Mouse (Mus musculus) forebrain, postnatal 0 days (tissue): ENCODE measurements around the gene Zfp275. TPM values are rescaled to one million over a fixed set of nuclear protein-coding genes. Genes with fewer than 3 reads are reported as not detected.

Source experiments
- ATAC-seq: fragments of 200-750 bp; cut with Nextera tagmentation; 2 replicates; pipeline ENCODE4 v1.8.0; 2017; ENCODE audit warnings: mild to moderate bottlenecking, moderate library complexity
- DNase-seq: peaks from one replicate; pipeline ENCODE4 v3.0.0-alpha.2; 2015
- H3K27ac ChIP-seq: fragments of 300-500 bp; sonication (generic); 2 replicates; pipeline ENCODE4 v1.5.1; 2014; ENCODE audit warnings: low read depth, mild to moderate bottlenecking, antibody characterized with exemption, low read length, moderate library complexity, mixed read lengths
- H3K27me3 ChIP-seq: fragments of 300-500 bp; sonication (generic); 2 replicates; pipeline ENCODE4 v1.6.1; 2014; ENCODE audit warnings: mild to moderate bottlenecking, low read length, mixed read lengths; ENCODE audit not compliant: insufficient read depth
- H3K36me3 ChIP-seq: fragments of 300-500 bp; sonication (generic); 2 replicates; pipeline ENCODE4 v1.6.1; 2014; ENCODE audit warnings: mild to moderate bottlenecking, moderate library complexity; ENCODE audit not compliant: insufficient read depth
- H3K4me1 ChIP-seq: fragments of 300-500 bp; sonication (generic); 2 replicates; pipeline ENCODE4 v1.6.1; 2014; ENCODE audit warnings: antibody characterized with exemption; ENCODE audit not compliant: insufficient read depth
- H3K4me2 ChIP-seq: fragments of 300-500 bp; sonication (generic); 2 replicates; pipeline ENCODE4 v1.6.1; 2014; ENCODE audit warnings: low read depth, mild to moderate bottlenecking, moderate library complexity
- H3K4me3 ChIP-seq: fragments of 300-500 bp; sonication (generic); 2 replicates; pipeline ENCODE4 v1.5.1; 2014; ENCODE audit warnings: low read depth, low read length, mixed read lengths
- H3K9ac ChIP-seq: fragments of 300-500 bp; sonication (generic); 2 replicates; pipeline ENCODE4 v1.6.1; 2014; ENCODE audit warnings: mild to moderate bottlenecking
- H3K9me3 ChIP-seq: fragments of 300-500 bp; sonication (generic); 2 replicates; pipeline ENCODE4 v1.6.1; 2016; ENCODE audit warnings: low read length
- CTCF ChIP-seq: sonication (generic); IDR thresholded peaks from 2 replicates; pipeline ENCODE4 v1.5.1; 2016; ENCODE audit warnings: antibody characterized with exemption, control low read depth, low read depth
- WGBS: fragments of 180-500 bp; shearing (Covaris S2); extraction: QIAGEN DNeasy Blood & Tissue Kit; methylation state at CpG from one replicate; pipeline ENCODE4 v1.1.7; 2014; 5-methylcytosine and 5-hydroxymethylcytosine counted together
- polyA plus RNA-seq: library from polyadenylated mRNA; unstranded; fragments of >200 nt; fragmentation: Nextera tagmentation; extraction: Ambion mirVana; gene quantifications from 2 replicates; pipeline ENCODE4 v1.2.1, GENCODE M21; 2015
- total RNA-seq: library from RNA; depleted of rRNA; stranded (reverse); fragments of >200 nt; gene quantifications from 2 replicates; pipeline ENCODE4 v1.2.3, GENCODE M21; 2014

Gene Zfp275
- total and polyA plus RNA-seq, 2 experiments from 2014 or later = 5.2 to 32.3 TPM

GRCm38 (mm10) chrX:73336740-73337139 lies 5.7 kb upstream of the Zfp275 start, which contains the start of gene Gm45015:
TSS of gene Gm45015 (minus strand) at chrX:73336840.
- no peak within 1 kb of the TSS for H3K9ac ChIP-seq
- no peaks in the 10 kb centered on the region for H3K9me3 ChIP-seq
- no peak for TF ChIP-seq CTCF
- no peak within 1 kb of the TSS for H3K27ac ChIP-seq
- no peaks in the 10 kb centered on the region for H3K27me3 ChIP-seq
- ATAC-seq = no peak
- DNase-seq = no peak
- no peaks in the 10 kb centered on the region for H3K36me3 ChIP-seq
- H3K4me1 ChIP-seq = no peaks in the 10 kb centered on the region
- no peak within 1 kb of the TSS for H3K4me2 ChIP-seq
- no peak within 1 kb of the TSS for H3K4me3 ChIP-seq
- WGBS = 84% methylated on average over 4 of the region's 4 CpGs

- Histone ChIP-seq H3K27ac (no peak overlapping the region), H3K9ac (no peak overlapping the region), H3K27me3 (no peaks in the 10 kb centered on the region), H3K9me3 (no peaks in the 10 kb centered on the region), H3K36me3 (no peaks in the 10 kb centered on the region), H3K4me1 (no peaks in the 10 kb centered on the region), H3K4me2 (no peak overlapping the region), H3K4me3 (no peak overlapping the region)
- DNase-seq = no peak
- no peak for TF ChIP-seq CTCF
- ATAC-seq = no peak
- WGBS = 72% methylated on average over 1 of the region's 1 CpGs
These were observed 948 bp upstream of the Zfp275 start for GRCm38 (mm10) chrX:73341473-73341872.

DNA sequence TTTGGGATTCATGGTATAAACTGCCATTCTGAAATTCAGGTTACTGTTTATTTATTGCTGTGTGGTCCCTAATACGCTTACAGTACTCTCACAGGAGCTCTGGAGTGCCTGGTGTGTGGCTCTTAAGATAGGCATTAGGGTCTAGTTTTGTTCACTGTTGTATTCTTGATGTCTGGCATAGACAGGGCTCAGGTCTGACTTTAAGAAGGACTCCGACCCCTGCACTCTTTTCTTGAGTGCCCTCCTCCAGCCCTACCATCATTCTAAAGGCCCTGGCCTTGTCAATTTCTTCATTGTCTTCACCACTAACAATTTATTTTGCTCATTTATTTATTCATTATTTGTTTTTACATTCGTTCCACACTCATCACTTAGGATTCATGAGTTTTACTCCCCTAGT lies 353 bp upstream of the Zfp275 start:
- ATAC-seq = no peak
- WGBS = 35% methylated on average over 3 of the region's 3 CpGs
- Histone ChIP-seq H3K27me3 (no peaks in the 10 kb centered on the region), H3K27ac (peak overlapping the region; percentile 78; the same call in 1 of the 2 replicates), H3K36me3 (no peaks in the 10 kb centered on the region), H3K9ac (peak overlapping the region; percentile 64), H3K4me2 (peak overlapping the region; percentile 54), H3K4me1 (no peaks in the 10 kb centered on the region), H3K4me3 (peak overlapping the region; percentile 49), H3K9me3 (no peaks in the 10 kb centered on the region)
- no peak for TF ChIP-seq CTCF
- peak; percentile 3 for DNase-seq

DNA sequence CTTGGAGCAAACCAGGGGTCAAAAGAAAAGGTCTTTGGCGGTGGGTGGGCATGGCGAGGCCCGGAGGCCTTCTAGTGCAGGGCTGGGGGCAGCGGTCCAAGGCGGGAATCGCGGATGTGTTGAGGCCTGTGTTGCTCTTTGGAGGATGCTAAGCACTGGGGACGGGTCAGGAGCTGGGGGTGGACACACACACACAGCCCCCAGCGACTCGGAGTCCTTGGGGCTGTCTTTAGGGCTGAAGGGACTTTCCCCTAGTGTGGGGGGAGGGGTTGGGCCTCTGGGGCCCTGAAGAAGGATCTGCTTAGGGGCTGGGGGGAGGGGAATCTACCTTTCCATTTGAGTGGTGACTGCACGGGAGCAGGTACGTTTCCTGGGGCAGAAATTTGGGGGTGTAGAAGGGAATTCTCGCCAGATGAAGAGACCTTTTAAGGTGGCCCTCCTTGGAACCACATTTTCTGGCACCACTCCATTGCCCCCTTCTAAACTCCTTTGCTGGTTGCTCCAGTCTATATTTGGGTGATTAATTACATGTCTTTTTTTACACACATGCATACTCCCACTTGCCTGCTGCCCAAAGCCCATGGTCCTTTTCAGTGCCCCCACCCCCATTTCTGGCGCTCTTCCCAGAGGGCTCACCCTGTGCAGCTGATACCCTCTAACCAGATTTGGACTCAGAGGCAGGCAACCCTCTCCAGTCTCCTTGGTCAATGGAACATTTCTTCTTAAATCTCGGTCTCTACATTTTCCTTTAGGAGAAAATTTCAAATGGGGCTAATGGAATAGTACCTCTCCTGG lies 717 bp downstream of the Zfp275 start:
- Histone ChIP-seq H3K9ac (peak overlapping the region; percentile 64), H3K4me1 (no peaks in the 10 kb centered on the region), H3K4me2 (peak overlapping the region; percentile 54), H3K27me3 (no peaks in the 10 kb centered on the region), H3K9me3 (no peaks in the 10 kb centered on the region), H3K36me3 (no peaks in the 10 kb centered on the region), H3K4me3 (peak overlapping the region; percentile 49), H3K27ac (peak overlapping the region; percentile 78)
- DNase-seq = no peak
- no peak for TF ChIP-seq CTCF
- 31% methylated on average over 15 of the region's 15 CpGs for WGBS
- peak; percentile 61 for ATAC-seq

- DNase-seq = no peak
- Histone ChIP-seq H3K27ac (no peak overlapping the region), H3K9me3 (no peaks in the 10 kb centered on the region), H3K9ac (no peak overlapping the region), H3K4me1 (no peaks in the 10 kb centered on the region), H3K27me3 (no peaks in the 10 kb centered on the region), H3K36me3 (no peaks in the 10 kb centered on the region), H3K4me2 (peak overlapping the region; percentile 54), H3K4me3 (no peak overlapping the region)
- no peak for TF ChIP-seq CTCF
- 73% methylated on average over 1 of the region's 1 CpGs for WGBS
- ATAC-seq = no peak
These were observed 1.4 kb downstream of the Zfp275 start for GRCm38 (mm10) chrX:73343802-73344201.

GRCm38 (mm10) chrX:73344346-73344745 lies 1.9 kb downstream of the Zfp275 start:
- no peak for TF ChIP-seq CTCF
- Histone ChIP-seq H3K4me1 (no peaks in the 10 kb centered on the region), H3K9me3 (no peaks in the 10 kb centered on the region), H3K4me3 (no peak overlapping the region), H3K9ac (no peak overlapping the region), H3K27ac (no peak overlapping the region), H3K27me3 (no peaks in the 10 kb centered on the region), H3K4me2 (no peak overlapping the region), H3K36me3 (no peaks in the 10 kb centered on the region)
- DNase-seq = no peak
- no peak for ATAC-seq
- 45% methylated on average over 1 of the region's 1 CpGs for WGBS

DNA sequence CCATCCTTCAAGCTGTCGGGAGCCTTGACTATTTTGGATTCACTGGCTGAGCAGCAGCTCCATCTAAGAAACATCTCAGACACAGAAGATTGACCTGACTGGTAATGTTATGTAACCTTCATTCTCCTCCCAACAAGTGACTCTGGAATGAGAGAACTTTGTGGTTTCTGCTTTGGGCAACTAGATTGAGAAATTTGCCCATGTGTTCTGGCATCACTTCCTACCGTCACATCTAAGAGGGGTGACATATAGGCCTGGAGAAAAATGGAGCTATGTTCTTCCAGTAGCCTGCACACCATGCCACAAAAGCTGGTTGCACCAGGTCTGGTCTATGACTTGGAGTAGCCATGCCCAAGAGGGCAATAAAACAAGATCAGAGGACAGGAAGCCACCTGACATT lies 13.7 kb downstream of the Zfp275 start:
- H3K9me3 ChIP-seq = 0 out of 2 replicates have a peak, but pooled peaks cover 3% of the 10 kb centered on the region
- no peak overlapping the region for H3K4me2 ChIP-seq
- no peaks in the 10 kb centered on the region for H3K4me1 ChIP-seq
- no peak for DNase-seq
- H3K27me3 ChIP-seq = no peaks in the 10 kb centered on the region
- no peak for ATAC-seq
- H3K27ac ChIP-seq = no peak overlapping the region
- peaks cover 31% of the 10 kb centered on the region for H3K36me3 ChIP-seq
- TF ChIP-seq CTCF = no peak
- H3K4me3 ChIP-seq = no peak overlapping the region
- 98% methylated on average over 2 of the region's 2 CpGs for WGBS
- no peak overlapping the region for H3K9ac ChIP-seq
